Mouse (Mus musculus) kidney, embryonic 16.5 days (tissue): ENCODE data around the gene Pus1. TPM values are rescaled to one million over a fixed set of nuclear protein-coding genes. Genes with fewer than 3 reads are reported as not detected.

ENCODE experiments used
- ATAC-seq: fragments of 200-750 bp; cut with Nextera tagmentation; 2 replicates; pipeline ENCODE4 v1.8.0; 2017; ENCODE audit warnings: moderate TSS enrichment; ENCODE audit not compliant: low FRiP score, low TSS enrichment
- H3K27ac ChIP-seq: fragments of 300-500 bp; sonication (generic); 2 replicates; pipeline ENCODE4 v1.5.1; 2014; ENCODE audit warnings: low read length
- H3K27me3 ChIP-seq: fragments of 300-500 bp; sonication (generic); 2 replicates; pipeline ENCODE4 v1.6.1; 2014; ENCODE audit warnings: low read length, control low read depth, mixed read lengths; ENCODE audit not compliant: insufficient read depth
- H3K36me3 ChIP-seq: fragments of 300-500 bp; sonication (generic); 2 replicates; pipeline ENCODE4 v1.6.1; 2014; ENCODE audit warnings: low read length, control low read depth, mixed read lengths; ENCODE audit not compliant: insufficient read depth
- H3K4me1 ChIP-seq: fragments of 300-500 bp; sonication (generic); 2 replicates; pipeline ENCODE4 v1.6.1; 2014; ENCODE audit warnings: low read length, control low read depth, mixed read lengths; ENCODE audit not compliant: insufficient read depth
- H3K4me2 ChIP-seq: fragments of 300-500 bp; sonication (generic); replicated peaks from 2 replicates; pipeline ENCODE4 v1.6.1; 2014; ENCODE audit warnings: low read depth, low read length
- H3K4me3 ChIP-seq: fragments of 300-500 bp; sonication (generic); 2 replicates; pipeline ENCODE4 v1.5.1; 2014; ENCODE audit warnings: mild to moderate bottlenecking, low read length
- H3K9ac ChIP-seq: fragments of 300-500 bp; sonication (generic); replicated peaks from 2 replicates; pipeline ENCODE4 v1.6.1; 2014; ENCODE audit warnings: low read length
- H3K9me3 ChIP-seq: fragments of 300-500 bp; sonication (generic); 2 replicates; pipeline ENCODE4 v1.6.1; 2016; ENCODE audit warnings: low read length, control low read depth
- WGBS: fragments of 180-500 bp; shearing (Covaris S2); extraction: QIAGEN DNeasy Blood & Tissue Kit; methylation state at CpG from one replicate; pipeline ENCODE4 v1.1.7; 2014; 5-methylcytosine and 5-hydroxymethylcytosine counted together
- polyA plus RNA-seq: library from polyadenylated mRNA; unstranded; fragments of >200 nt; fragmentation: Nextera tagmentation; extraction: Ambion mirVana; gene quantifications from 2 replicates; pipeline ENCODE4 v1.2.1, GENCODE M21; 2015

Pus1 gene
- polyA plus RNA-seq, 1 experiment from 2014 or later, result 45.1 TPM

DNA sequence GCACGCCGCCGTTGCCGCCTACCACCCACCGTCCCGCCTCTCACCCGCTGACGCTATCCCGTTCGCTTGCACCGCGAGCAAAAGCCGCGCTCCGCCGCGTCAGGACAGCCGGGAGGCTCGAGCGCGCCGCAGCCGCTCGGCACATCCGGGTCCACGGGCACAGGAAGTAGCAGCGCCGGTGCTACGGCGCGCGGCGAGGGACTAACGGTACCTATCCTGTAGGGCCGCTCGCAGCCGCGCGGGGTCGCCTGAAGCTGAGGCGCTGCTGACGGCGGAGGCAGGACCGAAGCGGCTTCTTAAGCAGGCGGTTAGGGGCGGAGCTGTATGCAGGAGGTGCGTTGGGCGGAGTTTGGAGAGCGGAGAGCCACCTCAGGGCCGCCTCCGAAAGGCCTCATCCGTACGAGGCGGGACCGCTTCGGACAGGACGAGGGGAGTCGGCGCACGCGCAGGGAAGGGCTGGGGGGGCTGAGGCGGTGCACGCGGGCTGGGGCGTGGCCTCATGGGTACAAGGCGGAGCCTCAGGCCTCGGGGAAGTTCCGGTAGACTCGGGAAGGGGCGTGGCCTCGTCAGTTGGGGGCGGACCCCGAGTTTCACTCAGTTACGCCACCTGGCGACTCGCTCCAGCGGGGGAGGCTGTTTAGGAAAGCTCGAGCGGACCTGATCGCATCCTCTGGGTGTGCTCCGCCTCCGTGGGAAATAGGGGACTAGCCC lies 9.9 kb downstream of the Pus1 start, which contains the start of gene Ep400:
Ep400 (minus strand) TSS at position 270 of the 711 bp plus-strand sequence.
- peaks cover 15% of the 10 kb centered on the region for H3K36me3 ChIP-seq
- ATAC-seq, result peak; percentile 98

DNA sequence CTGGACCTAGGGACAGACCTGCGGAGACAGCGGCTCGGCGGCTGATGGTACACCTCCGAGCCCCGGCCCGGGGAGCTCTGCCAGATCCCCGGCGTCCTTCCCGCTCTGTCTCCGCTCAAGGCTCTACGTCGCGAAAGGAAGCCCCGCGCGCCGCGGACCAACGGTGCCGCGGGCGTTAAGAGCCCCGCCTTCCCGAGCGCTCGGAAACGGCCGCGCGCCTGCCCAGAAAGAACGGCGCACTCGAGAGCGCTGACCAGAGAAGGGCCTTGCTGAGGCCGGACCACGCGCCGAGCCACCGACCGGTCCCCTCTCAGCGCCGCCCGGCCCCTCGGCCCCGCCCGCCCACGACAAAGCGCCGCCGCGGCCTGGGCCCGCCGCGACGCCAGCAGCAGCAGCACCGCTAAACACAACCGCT lies 10.4 kb downstream of the Pus1 start:
- ATAC-seq, result peak; percentile 64; the same call in 1 of the 2 replicates
- Histone ChIP-seq H3K27ac (peak overlapping the region; percentile 96), H3K27me3 (no peaks in the 10 kb centered on the region), H3K4me1 (peaks cover 12% of the 10 kb centered on the region), H3K36me3 (peaks cover 9% of the 10 kb centered on the region), H3K9me3 (no peaks in the 10 kb centered on the region), H3K4me3 (peak overlapping the region; percentile 76), H3K9ac (peak overlapping the region; percentile 86), H3K4me2 (peak overlapping the region; percentile 60)
- 0% methylated on average over 41 of the region's 58 CpGs for WGBS

More for the DNA sequence above, 9.9 kb downstream of the Pus1 start, which contains the start of gene Ep400:
- peak within 1 kb of the TSS; percentile 96 for H3K27ac ChIP-seq
- H3K27me3 ChIP-seq, result no peaks in the 10 kb centered on the region
- H3K4me3 ChIP-seq, result peak within 1 kb of the TSS; percentile 76
- H3K4me1 ChIP-seq, result peaks cover 12% of the 10 kb centered on the region
- H3K9me3 ChIP-seq, result no peaks in the 10 kb centered on the region
- under 1% methylated on average over 83 of the region's 83 CpGs for WGBS
- peak within 1 kb of the TSS; percentile 60 for H3K4me2 ChIP-seq
- H3K9ac ChIP-seq, result peak within 1 kb of the TSS; percentile 86

DNA sequence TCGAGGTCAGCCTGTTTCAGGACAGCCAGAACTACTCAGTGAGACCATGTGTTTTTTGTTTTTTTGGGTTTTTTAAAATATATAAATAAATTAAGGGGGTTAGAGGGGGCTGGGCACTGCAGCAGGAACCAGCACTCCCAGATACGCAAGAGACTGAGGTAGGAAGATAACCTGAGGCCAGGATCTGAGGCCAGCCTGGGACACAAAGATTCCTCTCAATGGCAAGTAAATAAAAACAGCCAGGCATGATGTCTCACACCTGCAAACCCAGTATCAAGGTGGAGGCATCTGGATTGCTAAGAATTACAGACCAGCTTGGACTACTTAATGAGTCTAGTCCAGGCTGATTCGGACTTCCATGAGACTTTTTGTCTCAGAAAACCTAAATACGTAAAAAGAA lies 11.2 kb downstream of the Pus1 start:
- H3K36me3 ChIP-seq, result peaks cover 2% of the 10 kb centered on the region; the same call in 1 of the 2 replicates
- peak overlapping the region; percentile 86 for H3K9ac ChIP-seq
- H3K4me2 ChIP-seq, result peak overlapping the region; percentile 60
- no peak overlapping the region for H3K27ac ChIP-seq
- peak overlapping the region; percentile 76 for H3K4me3 ChIP-seq
- 53% methylated on average over 4 of the region's 4 CpGs for WGBS
- ATAC-seq, result no peak
- H3K27me3 ChIP-seq, result no peaks in the 10 kb centered on the region
- no peaks in the 10 kb centered on the region for H3K9me3 ChIP-seq
- H3K4me1 ChIP-seq, result peaks cover 12% of the 10 kb centered on the region

DNA sequence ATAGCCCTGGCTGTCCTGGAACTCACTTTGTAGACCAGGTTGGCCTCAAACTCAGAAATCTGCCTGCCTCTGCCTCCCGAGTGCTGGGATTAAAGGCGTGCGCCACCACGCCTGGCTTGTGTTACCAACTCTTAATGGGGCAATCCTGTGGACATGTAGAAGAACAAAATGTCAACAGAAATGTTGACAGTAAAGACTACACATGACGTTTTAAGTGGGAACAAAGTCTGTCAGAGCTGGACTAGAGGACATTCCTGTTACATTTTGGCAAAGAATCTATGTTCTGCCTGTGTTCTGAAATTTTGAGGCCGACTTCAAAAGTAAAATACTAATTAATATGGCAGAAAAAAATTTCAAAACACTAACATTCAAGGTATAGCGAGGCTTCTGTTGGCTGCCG lies 16.6 kb downstream of the Pus1 start:
- Histone ChIP-seq H3K4me2 (no peak overlapping the region), H3K27ac (no peak overlapping the region), H3K4me3 (no peak overlapping the region), H3K4me1 (peaks cover 5% of the 10 kb centered on the region), H3K9me3 (no peaks in the 10 kb centered on the region), H3K27me3 (no peaks in the 10 kb centered on the region), H3K9ac (no peak overlapping the region), H3K36me3 (no peaks in the 10 kb centered on the region; the same call in 1 of the 2 replicates)
- 97% methylated on average over 8 of the region's 8 CpGs for WGBS
- no peak for ATAC-seq

DNA sequence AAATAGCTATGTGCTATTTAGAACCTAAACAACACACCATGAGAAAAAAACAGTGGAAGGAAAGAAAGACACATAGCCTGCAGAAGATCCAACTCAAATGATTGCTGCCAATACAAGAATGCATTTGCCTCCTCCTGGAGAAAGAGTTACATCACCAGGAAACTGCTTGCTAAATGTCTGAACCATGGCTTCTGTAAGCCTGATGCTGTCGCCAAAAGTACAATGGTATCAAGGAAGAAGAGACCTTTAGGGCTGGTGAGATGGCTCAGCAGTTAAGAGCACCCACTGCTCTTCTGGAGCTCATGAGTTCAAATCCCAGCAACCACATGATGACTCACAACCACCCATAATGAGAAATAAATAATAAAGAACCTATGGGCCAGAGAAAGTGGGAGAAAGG lies 35.4 kb downstream of the Pus1 start:
- Histone ChIP-seq H3K36me3 (peaks cover 9% of the 10 kb centered on the region; the same call in 1 of the 2 replicates), H3K9me3 (no peaks in the 10 kb centered on the region), H3K9ac (no peak overlapping the region), H3K27ac (no peak overlapping the region), H3K4me3 (no peak overlapping the region), H3K4me2 (no peak overlapping the region), H3K27me3 (no peaks in the 10 kb centered on the region), H3K4me1 (no peaks in the 10 kb centered on the region)
- ATAC-seq, result no peak
- 72% methylated on average over 1 of the region's 1 CpGs for WGBS

DNA sequence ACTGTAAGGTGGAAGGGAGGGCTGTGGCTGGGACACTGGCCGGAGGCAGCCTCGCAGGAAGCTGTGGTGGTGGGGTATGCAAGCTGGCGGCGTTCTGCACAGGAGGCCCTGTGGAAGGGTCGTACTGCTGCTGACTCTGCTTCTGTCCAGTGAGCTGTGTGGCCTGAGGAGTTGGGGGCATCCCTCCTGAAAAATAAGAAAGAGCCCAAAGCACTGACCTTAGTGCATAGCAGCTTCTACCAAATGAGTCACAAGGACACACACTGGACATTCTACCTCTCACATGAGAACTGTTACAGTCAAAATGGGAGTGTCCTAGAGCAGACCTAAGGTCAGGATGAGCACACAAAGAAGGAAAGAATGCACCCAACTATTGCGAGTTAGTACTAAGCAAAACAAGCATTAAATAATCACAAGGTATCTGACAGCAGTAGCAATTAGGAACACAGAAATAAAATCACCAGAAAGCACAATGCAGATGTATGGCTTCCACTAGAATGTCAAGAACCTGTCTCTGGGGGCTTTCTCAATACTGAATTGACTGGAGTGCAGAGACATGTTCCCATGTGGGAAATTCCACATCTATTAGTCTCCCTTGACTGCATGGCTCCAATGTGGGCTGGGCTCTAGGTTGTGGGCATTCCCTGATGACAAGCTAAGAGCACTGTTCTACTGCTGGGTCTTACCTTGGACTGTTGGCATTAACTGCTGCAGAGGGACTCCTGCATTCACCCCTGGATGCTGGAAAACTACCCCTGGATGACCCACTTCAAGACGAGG lies 40.8 kb downstream of the Pus1 start:
- Histone ChIP-seq H3K9me3 (no peaks in the 10 kb centered on the region), H3K4me1 (no peaks in the 10 kb centered on the region), H3K27me3 (no peaks in the 10 kb centered on the region), H3K36me3 (peaks cover 41% of the 10 kb centered on the region), H3K4me3 (no peak overlapping the region), H3K9ac (no peak overlapping the region), H3K4me2 (no peak overlapping the region), H3K27ac (no peak overlapping the region)
- 94% methylated on average over 7 of the region's 7 CpGs for WGBS
- ATAC-seq, result no peak

DNA sequence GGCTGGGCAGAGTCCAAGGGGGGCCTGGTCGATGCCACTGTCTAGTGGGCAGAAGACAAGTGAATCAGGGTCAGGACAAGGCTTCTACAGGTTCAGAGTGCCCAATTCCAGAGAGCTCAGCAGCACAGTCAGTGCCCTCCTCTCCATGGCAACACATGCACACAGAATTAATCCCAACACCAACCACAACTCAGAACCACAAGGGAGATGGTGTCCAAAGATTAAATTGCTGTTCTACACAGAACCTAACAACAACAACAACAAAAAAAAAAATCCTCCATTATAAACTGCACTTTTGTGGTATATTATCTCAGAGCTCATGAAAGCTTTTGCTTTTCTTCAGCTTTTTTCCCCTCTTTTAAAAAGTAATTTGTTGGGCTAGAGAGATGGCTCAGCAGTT lies 44.9 kb downstream of the Pus1 start:
- H3K9me3 ChIP-seq, result no peaks in the 10 kb centered on the region
- no peak overlapping the region for H3K4me2 ChIP-seq
- WGBS, result 80% methylated on average over 1 of the region's 1 CpGs
- ATAC-seq, result no peak
- H3K27me3 ChIP-seq, result no peaks in the 10 kb centered on the region
- H3K27ac ChIP-seq, result no peak overlapping the region
- peaks cover 61% of the 10 kb centered on the region for H3K36me3 ChIP-seq
- H3K9ac ChIP-seq, result no peak overlapping the region
- no peaks in the 10 kb centered on the region for H3K4me1 ChIP-seq
- no peak overlapping the region for H3K4me3 ChIP-seq

DNA sequence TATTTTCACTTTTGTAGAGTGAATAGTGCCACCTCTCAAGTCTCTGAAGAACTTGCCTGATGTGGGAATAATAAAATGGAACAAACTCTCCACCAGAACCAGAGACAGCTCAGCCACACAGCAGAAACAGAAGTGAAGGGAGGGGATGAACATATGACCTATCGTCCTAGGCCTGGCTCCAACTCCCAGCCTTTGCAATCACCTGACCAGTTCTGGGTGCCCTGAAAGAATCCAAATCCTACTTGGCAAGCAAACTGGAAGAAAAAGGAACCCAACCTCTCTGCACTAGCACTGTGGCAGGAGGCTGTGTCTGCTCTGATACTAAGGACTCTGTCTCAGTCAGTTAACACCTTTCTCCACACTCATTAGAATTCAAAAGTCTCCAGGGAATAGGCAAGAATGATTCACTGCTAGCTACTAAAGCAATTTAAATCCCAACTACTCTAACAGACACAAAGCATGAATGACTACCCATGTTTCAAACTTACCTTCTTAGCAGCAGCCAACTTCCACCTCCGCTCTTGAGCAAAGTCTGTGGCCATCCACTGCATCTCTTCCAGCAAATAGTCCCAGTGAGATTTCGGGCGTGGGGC lies 47.1 kb downstream of the Pus1 start:
- ATAC-seq, result no peak
- H3K27ac ChIP-seq, result no peak overlapping the region
- H3K4me1 ChIP-seq, result no peaks in the 10 kb centered on the region
- no peaks in the 10 kb centered on the region for H3K9me3 ChIP-seq
- H3K27me3 ChIP-seq, result no peaks in the 10 kb centered on the region
- H3K9ac ChIP-seq, result no peak overlapping the region
- H3K36me3 ChIP-seq, result peaks cover 56% of the 10 kb centered on the region
- H3K4me2 ChIP-seq, result no peak overlapping the region
- no peak overlapping the region for H3K4me3 ChIP-seq
- 96% methylated on average over 4 of the region's 4 CpGs for WGBS

DNA sequence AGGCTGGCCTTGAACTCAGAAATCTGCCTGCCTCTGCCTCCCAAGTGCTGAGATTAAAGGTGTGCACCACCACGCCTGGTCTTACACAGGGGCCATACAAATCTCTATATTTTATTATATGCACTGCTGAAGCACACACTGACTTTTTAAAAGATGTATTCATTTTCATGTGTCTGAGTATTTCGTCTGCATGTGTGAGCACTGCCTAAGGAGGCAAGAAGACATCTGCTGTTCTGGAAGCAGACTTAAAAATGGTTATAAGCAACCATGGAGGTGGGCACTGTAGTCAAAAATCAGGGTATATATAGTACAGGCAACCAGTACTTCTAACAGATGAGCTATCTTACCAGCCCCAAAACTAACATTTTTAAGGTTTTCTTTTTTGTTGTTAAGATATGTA lies 49.2 kb downstream of the Pus1 start:
- no peak overlapping the region for H3K27ac ChIP-seq
- 91% methylated on average over 2 of the region's 2 CpGs for WGBS
- H3K27me3 ChIP-seq, result no peaks in the 10 kb centered on the region
- ATAC-seq, result no peak
- H3K4me2 ChIP-seq, result no peak overlapping the region
- peaks cover 66% of the 10 kb centered on the region for H3K36me3 ChIP-seq
- no peak overlapping the region for H3K9ac ChIP-seq
- no peaks in the 10 kb centered on the region for H3K9me3 ChIP-seq
- no peaks in the 10 kb centered on the region for H3K4me1 ChIP-seq
- no peak overlapping the region for H3K4me3 ChIP-seq
